Mouse (Mus musculus): ENCODE measurements around the gene Sorcs3. TPM values are rescaled to one million over a fixed set of nuclear protein-coding genes. Genes with fewer than 3 reads are reported as not detected.

Gene Sorcs3
- polyA plus RNA-seq, 1 experiment from 2014 or later = 0.18 TPM

- no peak for DNase-seq (ENCODE audit: low spot score)
Observed at GRCm38 (mm10) chr19:48523803-48524202, 318.0 kb downstream of the Sorcs3 start.

- DNase-seq (ENCODE audit: low spot score) = no peak
Observed at GRCm38 (mm10) chr19:48524527-48525214, 318.8 kb downstream of the Sorcs3 start.

GRCm38 (mm10) chr19:48533582-48533981, 327.8 kb downstream of the Sorcs3 start:
- DNase-seq (ENCODE audit: low spot score) = no peak

GRCm38 (mm10) chr19:48544294-48544693, 338.5 kb downstream of the Sorcs3 start:
- no peak for DNase-seq (ENCODE audit: low spot score)

GRCm38 (mm10) chr19:48545421-48546132, 339.8 kb downstream of the Sorcs3 start:
- no peak for DNase-seq (ENCODE audit: low spot score)

- no peak for DNase-seq (ENCODE audit: low spot score)
Observed at GRCm38 (mm10) chr19:48546133-48546448, 340.3 kb downstream of the Sorcs3 start.

- no peak for DNase-seq (ENCODE audit: low spot score)
Observed at GRCm38 (mm10) chr19:48548143-48548881, 342.5 kb downstream of the Sorcs3 start.

- no peak for DNase-seq (ENCODE audit: low spot score)
Observed at GRCm38 (mm10) chr19:48559432-48559831, 353.6 kb downstream of the Sorcs3 start.

- DNase-seq (ENCODE audit: low spot score) = no peak
Observed at GRCm38 (mm10) chr19:48575736-48576135, 369.9 kb downstream of the Sorcs3 start.

GRCm38 (mm10) chr19:48577169-48577568, 371.3 kb downstream of the Sorcs3 start:
- DNase-seq (ENCODE audit: low spot score) = no peak

GRCm38 (mm10) chr19:48584938-48585560, 379.2 kb downstream of the Sorcs3 start:
- no peak for DNase-seq (ENCODE audit: low spot score)

- DNase-seq (ENCODE audit: low spot score) = no peak
Observed at GRCm38 (mm10) chr19:48616951-48617350, 411.1 kb downstream of the Sorcs3 start.

GRCm38 (mm10) chr19:48630671-48631327, 425.0 kb downstream of the Sorcs3 start:
- no peak for DNase-seq (ENCODE audit: low spot score)

GRCm38 (mm10) chr19:48642566-48642965, 436.7 kb downstream of the Sorcs3 start:
- DNase-seq (ENCODE audit: low spot score) = no peak

- no peak for DNase-seq (ENCODE audit: low spot score)
Observed at GRCm38 (mm10) chr19:48649941-48650340, 444.1 kb downstream of the Sorcs3 start.

GRCm38 (mm10) chr19:48651617-48652016, 445.8 kb downstream of the Sorcs3 start:
- DNase-seq (ENCODE audit: low spot score) = no peak

- no peak for DNase-seq (ENCODE audit: low spot score)
Observed at GRCm38 (mm10) chr19:48660201-48660600, 454.4 kb downstream of the Sorcs3 start.

- DNase-seq (ENCODE audit: low spot score) = no peak
Observed at GRCm38 (mm10) chr19:48679896-48680295, 474.1 kb downstream of the Sorcs3 start.

- DNase-seq (ENCODE audit: low spot score) = no peak
Observed at GRCm38 (mm10) chr19:48682485-48682884, 476.7 kb downstream of the Sorcs3 start.

GRCm38 (mm10) chr19:48686369-48686768, 480.5 kb downstream of the Sorcs3 start:
- no peak for DNase-seq (ENCODE audit: low spot score)

GRCm38 (mm10) chr19:48700111-48700658, 494.4 kb downstream of the Sorcs3 start:
- DNase-seq (ENCODE audit: low spot score) = no peak
